Mouse (Mus musculus): ENCODE data around the gene Hdgfl2. TPM values are rescaled to one million over a fixed set of nuclear protein-coding genes. Genes with fewer than 3 reads are reported as not detected.

The Hdgfl2 gene
- total RNA-seq (2023), result 124 TPM

DNA sequence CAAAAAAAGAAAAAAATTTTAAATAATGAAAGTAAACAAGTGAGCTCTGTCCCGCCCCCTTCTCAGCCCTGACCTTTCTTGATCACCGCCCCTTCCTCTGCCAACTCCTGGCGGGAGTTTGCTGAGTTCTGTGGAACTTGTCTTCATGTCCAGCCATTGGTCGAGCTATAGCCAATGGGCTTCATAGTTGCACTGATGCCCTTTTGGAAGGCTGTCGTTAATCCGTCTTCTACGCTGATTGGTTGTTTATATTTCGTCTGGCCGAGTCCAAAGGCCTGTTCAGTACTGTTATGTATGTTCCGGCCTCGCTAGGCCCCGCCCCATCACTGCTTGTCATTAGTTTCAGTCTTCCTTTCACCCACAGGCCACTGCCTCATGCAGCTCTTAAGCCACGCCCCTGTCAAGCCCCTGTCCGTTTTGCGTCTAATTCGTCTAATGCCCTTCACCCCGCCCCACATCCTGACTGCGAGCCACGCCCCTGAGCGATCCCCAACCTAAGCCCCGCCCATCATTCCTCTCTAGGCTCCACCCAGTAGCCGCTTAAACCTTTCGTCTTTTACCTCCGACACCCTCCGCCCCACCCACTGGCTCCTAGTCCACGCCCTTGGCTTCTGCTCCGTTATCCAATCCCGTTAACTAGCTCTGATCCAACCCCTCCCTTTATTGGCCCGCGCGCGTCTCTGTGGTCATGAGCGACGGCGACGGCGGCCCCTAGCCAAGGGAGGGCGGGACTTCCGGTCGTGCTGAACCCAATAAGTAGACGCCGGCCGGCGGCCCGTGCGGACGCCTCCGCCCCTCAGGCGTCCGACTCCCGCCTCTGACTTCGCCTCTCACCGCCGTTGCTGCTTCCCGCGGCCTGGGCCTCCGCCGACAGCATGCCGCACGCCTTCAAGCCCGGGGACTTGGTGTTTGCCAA, at the start of gene Hdgfl2:
Gene Hdgfl2 (plus strand): TSS at position 755 of the 916 bp plus-strand sequence.

DNA sequence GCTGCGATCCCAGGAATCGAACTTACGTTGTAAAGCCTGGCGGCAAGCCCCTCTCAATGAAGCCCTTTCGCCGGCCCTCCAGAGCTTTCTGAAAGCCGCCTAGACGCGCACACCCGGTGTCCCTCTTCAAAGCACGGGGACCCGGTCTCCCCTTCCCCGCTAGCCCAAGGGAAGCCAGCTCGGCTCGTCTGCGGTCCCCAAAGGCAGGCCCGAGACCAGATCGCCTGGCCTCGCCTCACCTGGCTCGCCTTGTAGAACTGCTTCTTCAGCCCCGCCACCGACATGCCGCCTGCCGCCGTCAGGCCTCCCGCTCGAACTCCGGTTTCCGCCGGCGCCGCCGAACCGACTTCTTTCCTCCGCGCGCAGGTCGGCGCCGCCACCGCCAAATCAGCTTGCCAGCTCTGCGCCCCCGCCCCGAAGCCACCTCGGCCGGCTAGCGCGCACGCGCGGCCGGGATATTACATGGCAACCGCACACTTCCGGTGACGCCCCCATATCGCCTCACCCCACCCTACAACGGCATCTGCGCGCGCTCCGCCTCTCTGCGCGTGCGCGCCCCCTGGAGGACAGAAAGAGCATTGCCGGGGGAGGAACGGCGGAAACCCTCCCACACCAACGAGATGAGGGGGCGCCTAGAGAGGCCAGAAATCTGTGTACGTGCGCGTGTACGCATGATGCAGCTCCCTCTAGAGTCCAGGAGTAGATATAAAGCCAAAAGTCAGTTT, 43.1 kb upstream of the Hdgfl2 start, which contains the start of gene Sh3gl1:
Gene Sh3gl1 (minus strand): TSS at position 460 of the 725 bp plus-strand sequence.

DNA sequence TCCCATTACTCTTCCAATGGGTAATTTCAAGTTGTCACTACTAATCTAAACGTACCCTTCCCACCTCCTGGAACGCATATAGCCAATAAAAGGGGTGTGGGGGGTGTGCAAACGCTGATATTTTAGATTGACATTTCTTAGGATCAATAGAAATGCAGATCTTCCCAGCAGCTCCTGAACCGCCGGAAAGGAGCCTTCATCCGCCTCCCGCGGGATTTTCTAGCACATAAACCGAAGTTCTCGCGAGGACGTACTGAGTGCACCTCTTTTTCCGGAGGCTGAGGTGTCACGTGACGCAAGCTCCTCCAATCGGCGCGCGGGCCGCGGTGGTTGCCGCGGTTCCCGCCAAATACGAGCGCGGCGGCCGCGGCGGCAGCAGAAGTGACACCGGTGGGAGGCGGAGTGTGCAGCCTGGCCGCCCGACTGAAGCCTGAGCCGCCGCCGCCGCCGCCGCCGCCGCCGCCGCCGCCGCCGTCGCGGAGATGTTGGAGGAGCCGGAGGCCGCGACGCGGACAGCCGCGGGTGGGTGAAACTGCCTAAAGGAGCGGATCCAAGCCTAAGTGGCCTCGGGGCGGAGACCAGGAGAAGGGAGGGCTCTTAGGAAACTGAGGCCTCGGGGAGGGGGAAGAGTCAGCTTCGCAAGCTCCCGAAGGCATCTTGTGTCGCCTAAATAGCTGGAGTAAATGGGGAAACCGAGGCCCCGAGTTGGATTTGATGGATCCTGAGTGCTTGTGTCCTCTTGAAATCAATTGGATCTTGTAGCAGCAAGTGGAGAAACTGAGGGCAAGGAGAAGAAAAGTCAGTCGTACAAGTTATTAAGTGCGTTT, 39.2 kb upstream of the Hdgfl2 start, which contains the start of gene Chaf1a:
Gene Chaf1a (plus strand): TSS at position 410 of the 827 bp plus-strand sequence.

DNA sequence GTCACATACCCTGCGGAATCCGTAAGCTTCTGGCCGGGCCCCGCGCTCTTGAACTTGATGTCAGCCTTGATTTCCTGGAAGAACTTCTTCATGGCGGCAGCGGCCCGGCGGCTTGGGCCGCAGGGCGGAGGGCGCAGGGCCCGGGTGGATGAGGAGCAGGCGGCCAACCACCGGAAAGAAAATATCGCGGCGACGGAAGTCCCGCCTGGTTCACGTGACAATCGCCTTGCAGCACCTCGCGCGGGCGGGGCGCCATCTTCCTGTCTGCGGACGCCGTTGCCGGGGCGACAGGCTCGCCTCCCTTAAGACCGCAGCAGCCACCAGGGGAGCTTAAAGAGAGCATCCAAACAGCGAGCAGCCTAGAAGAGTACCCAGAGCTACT, 4.6 kb upstream of the Hdgfl2 start, which contains the start of gene Ubxn6:
Gene Ubxn6 (minus strand): TSS at position 202 of the 382 bp plus-strand sequence.

DNA sequence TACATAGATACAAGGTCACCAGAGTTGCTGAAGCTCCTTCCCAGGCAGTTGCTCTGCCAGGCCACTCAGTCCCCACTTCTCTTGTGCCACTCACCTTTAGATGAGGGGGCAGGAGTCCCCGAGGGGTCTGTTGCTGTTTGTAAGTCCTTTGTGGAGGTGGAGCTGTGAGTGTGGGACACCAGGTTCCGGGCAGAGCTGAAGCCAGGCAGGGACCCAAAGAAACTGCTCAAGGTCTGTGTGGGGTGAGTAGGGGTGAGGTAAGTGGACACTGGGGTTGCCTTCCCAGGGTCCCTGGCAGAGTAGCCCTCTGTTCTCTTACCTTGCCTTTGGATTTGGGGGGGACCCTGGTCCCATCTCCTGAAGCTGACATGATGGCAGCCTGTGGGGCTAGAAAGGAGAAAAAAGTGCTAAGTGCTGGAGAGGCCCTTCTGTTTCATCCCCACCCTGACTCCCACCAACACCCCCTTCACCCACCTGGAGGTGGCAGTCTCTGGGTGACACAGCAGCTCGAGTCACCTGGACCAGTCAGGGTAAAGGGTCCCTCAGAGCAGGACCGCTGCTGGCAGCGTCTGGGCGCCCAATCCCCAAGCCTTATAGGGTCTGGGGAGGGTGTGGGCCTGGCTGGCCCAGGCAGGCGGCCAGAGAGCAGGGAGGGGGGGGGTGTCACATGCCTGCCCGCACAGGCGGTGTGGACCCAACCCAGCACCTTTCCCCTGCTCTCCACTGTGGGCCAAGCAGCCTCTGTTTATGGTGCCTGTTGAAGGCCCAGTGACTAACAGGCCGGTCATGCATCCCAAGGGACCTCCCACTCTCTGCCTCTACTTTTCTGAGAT, 30.0 kb downstream of the Hdgfl2 start, which contains the start of gene Plin4:
Gene Plin4 (minus strand): TSS at position 585 of the 833 bp plus-strand sequence.

DNA sequence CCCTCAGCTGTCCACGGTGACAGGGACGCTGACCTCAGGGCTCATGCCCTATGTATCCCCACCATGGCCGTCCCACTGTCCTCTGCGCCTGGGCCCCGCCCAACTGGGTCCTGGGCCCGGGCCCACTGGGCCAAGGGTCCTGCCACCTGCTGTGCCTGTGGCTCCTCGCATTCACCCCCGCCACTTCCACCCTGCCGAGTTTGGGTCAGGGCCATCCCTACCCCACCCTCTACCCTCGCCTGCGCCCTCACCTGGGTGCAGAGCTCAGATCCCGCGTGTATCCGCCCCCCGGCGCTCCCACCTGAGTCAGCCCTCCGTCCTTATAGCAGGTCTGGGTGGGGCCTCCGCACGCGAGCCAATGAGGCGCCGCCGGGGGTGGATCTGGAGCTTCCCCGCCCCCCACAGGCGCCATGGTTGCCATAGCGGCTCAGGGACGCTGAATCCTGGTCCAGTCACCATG, 37.8 kb downstream of the Hdgfl2 start, which contains the start of gene Plin5:
Gene Plin5 (minus strand): TSS at position 346 of the 460 bp plus-strand sequence.

DNA sequence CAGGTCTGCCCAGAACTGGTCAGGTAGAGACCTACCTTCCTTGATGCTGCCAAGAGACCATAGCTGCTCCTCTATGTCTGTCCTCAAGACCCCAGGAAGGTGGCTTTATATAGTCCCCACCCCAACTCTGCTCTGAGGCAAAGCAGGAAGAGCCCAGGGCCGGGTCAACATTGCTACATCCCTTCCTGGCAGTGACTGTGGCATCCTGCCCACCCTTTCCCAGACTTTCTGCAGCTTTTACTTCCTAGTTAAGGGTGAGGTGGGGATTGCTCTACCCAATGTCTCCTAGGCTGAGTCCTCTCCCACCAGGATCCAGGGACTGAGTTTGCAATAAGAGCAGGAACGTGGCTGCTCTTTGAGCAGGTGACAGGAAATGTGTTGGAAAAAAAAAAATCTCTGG, 42.4 kb downstream of the Hdgfl2 start, which contains the start of gene Lrg1:
Gene Lrg1 (minus strand): TSS at position 176 of the 400 bp plus-strand sequence.

DNA sequence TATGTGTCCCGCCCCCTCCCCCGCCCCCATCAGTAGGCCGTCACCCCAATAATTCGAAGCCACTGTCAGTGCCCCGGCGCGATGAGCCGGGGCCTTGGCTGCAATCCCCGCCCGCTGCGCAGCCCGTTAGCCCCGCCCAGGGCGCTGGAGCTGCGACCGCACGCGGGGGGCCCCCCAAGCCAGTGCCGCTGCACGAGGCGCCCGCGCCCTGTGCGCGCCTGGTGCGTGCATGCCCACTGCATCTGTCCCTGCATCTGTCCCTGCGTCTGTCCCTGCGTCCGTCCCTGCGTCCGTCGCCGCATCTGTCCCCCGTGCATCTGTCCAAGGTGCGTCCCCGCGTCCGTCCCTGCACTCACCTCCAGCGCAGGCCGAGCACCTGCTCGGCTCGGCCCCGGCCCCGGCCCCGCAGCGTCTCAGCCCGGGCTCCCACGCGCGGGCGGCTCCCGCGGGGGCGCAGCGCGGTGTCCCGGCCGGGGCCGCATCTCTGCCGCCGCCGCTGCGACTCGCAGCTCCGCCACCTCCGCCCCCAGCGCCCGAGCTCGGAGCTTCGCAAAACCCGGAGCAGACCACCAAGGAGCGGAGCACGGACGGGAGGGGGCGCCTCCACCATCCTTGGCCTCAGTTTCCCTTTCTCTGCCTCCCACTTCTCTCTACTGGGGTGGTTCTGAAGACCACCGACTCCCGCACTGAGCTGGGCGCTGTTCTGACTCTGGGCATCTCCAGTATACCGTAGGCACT, 60.6 kb downstream of the Hdgfl2 start, which contains the start of gene Sema6b:
Gene Sema6b (minus strand): TSS at position 486 of the 738 bp plus-strand sequence.

Other genes with a start within 250 kb of the Hdgfl2 start
- gene Zfp119a, start 200.7 kb upstream of the Hdgfl2 start, total RNA-seq (2023), result 16.2 TPM
- 23.3 TPM for gene Zfp959, start 187.5 kb upstream of the Hdgfl2 start, total RNA-seq (2023)
- gene Zfp119b, start 130.1 kb upstream of the Hdgfl2 start, total RNA-seq (2023), result 5.2 TPM
- gene Ebi3, start 127.0 kb upstream of the Hdgfl2 start, total RNA-seq (2023), result 0.50 TPM
- 46.4 TPM for gene Yju2, start 120.5 kb upstream of the Hdgfl2 start, total RNA-seq (2023)
- gene Shd, start 109.2 kb upstream of the Hdgfl2 start, total RNA-seq (2023), result 2.5 TPM
- not detected for gene Fsd1, start 93.1 kb upstream of the Hdgfl2 start, total RNA-seq (2023)
- gene Stap2, start 74.0 kb upstream of the Hdgfl2 start, total RNA-seq (2023), result 0.53 TPM
- 58.2 TPM for gene Mpnd, start 73.9 kb upstream of the Hdgfl2 start, total RNA-seq (2023)
- 129 TPM for gene Sh3gl1, start 43.0 kb upstream of the Hdgfl2 start, total RNA-seq (2023)
- 1.4 TPM for gene Chaf1a, start 39.2 kb upstream of the Hdgfl2 start, total RNA-seq (2023)
- 74.7 TPM for gene Ubxn6, start 4.6 kb upstream of the Hdgfl2 start, total RNA-seq (2023)
- gene Plin4, start 30.2 kb downstream of the Hdgfl2 start, total RNA-seq (2023), result not detected
- not detected for gene Plin5, start 38.0 kb downstream of the Hdgfl2 start, total RNA-seq (2023)
- not detected for gene Lrg1, start 42.4 kb downstream of the Hdgfl2 start, total RNA-seq (2023)
- gene Sema6b, start 60.7 kb downstream of the Hdgfl2 start, total RNA-seq (2023), result 0.24 TPM
- gene Tnfaip8l1, start 82.8 kb downstream of the Hdgfl2 start, total RNA-seq (2023), result 17.3 TPM
- 50.6 TPM for gene Mydgf, start 104.3 kb downstream of the Hdgfl2 start, total RNA-seq (2023)
- 48.0 TPM for gene Dpp9, start 139.3 kb downstream of the Hdgfl2 start, total RNA-seq (2023)
- 22.6 TPM for gene Fem1a, start 177.2 kb downstream of the Hdgfl2 start, total RNA-seq (2023)
- gene Ticam1, start 197.2 kb downstream of the Hdgfl2 start, total RNA-seq (2023), result 10.6 TPM
- 10.9 TPM for gene Plin3, start 213.2 kb downstream of the Hdgfl2 start, total RNA-seq (2023)
- not detected for gene Arrdc5, start 220.7 kb downstream of the Hdgfl2 start, total RNA-seq (2023)
- 3.9 TPM for gene Uhrf1, start 223.7 kb downstream of the Hdgfl2 start, total RNA-seq (2023)
- gene Kdm4b, start 246.4 kb downstream of the Hdgfl2 start, total RNA-seq (2023), result 77.4 TPM